ENCODE assay signal across 11 mouse cellular contexts in the genomic region with DNA sequence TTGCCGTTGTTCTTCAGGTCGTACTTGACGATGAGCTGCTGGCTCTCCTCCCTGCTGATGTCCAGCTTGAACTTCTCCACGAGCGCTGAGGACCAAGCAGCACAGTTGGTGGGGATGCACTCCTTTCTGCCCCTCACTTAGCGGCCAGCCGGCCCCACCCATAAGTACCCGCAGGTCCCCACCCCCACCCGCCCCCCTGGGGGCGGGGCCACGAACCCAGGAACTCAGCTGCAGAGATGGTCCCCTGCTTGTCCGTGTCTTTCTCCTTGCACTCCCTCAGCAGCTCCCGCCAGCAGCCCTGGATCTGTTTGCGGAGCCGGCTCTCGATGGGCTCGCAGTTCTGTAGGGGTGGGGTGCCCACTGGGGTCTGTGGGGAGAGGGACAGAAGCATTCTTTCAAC.
DNase-seq lines count a peak whose midpoint lies in the region; ATAC-seq and TF ChIP-seq lines count a peak whose summit lies in the region.
"Had no signal": no experiment of that assay in that cellular context is flagged by ENCODE, and none has a peak within 500 bp of the region (broad histone marks: within the 10 kb centered on the region; RNA-seq: fewer than 3 reads in every experiment).

No protein-coding gene starts in this region.

- no peaks in the 10 kb centered on the region for H3K36me3 ChIP-seq in heart, embryonic 10.5 days
- no peaks in the 10 kb centered on the region for H3K36me3 ChIP-seq in lung, embryonic 14.5 days (ENCODE audit: insufficient read depth)
- H3K36me3 ChIP-seq in forebrain, embryonic 15.5 days = no peaks in the 10 kb centered on the region

- H3K9me3 ChIP-seq in heart, embryonic 10.5 days = no peaks in the 10 kb centered on the region
- H3K9me3 ChIP-seq in lung, embryonic 14.5 days (ENCODE audit: low read depth, low read length) = no peaks in the 10 kb centered on the region
- H3K9me3 ChIP-seq in forebrain, embryonic 15.5 days = no peaks in the 10 kb centered on the region

- no peak overlapping the region for H3K27ac ChIP-seq in heart, embryonic 10.5 days
- no peak overlapping the region for H3K27ac ChIP-seq in lung, embryonic 14.5 days (ENCODE audit: low read depth)
- H3K27ac ChIP-seq in forebrain, embryonic 15.5 days (replicated peaks) = no peak overlapping the region

- 8% methylated on average over 17 of the region's 17 CpGs for WGBS in heart, embryonic 10.5 days
- 4% methylated on average over 17 of the region's 17 CpGs for WGBS in lung, embryonic 14.5 days
- 6% methylated on average over 17 of the region's 17 CpGs for WGBS in lung, adult 2 months
- 10% methylated on average over 17 of the region's 17 CpGs for WGBS in forebrain, embryonic 15.5 days

- no peak overlapping the region for H3K9ac ChIP-seq in lung, embryonic 14.5 days
- H3K9ac ChIP-seq in forebrain, embryonic 15.5 days (replicated peaks) = no peak overlapping the region

- H3K4me3 ChIP-seq in heart, embryonic 10.5 days = peak overlapping the region; percentile 27; the same call in 1 of the 2 replicates
- no peak overlapping the region for H3K4me3 ChIP-seq in lung, embryonic 14.5 days (ENCODE audit: low read depth, low read length)
- H3K4me3 ChIP-seq in lung, adult 2 months (replicated peaks; ENCODE audit: extremely low read depth, low read depth, low read length) = no peak overlapping the region
- H3K4me3 ChIP-seq in forebrain, embryonic 15.5 days = no peak overlapping the region

- DNase-seq in heart, embryonic 10.5 days (ENCODE audit: low spot score) = no peak
- DNase-seq in heart, adult 18-20 months = no peak
- peak; percentile 30 for DNase-seq in lung, embryonic 14.5 days
- no peak for DNase-seq in lung, adult 2 months
- DNase-seq in R1 (ENCODE audit: low read depth, low spot score) = peak; percentile 50
- DNase-seq in gastrocnemius, adult 8-10 months (ENCODE audit: low spot score in 2 of 2) = no peak
- DNase-seq in right cerebral cortex, postnatal 14 days = no peak
- DNase-seq: cerebellum, adult 9-10 months had no signal

- ATAC-seq in lung, embryonic 14.5 days (ENCODE audit: insufficient read depth) = no peak
- no peak for ATAC-seq in forebrain, embryonic 15.5 days (replicated peaks)
- ATAC-seq: Patski had no signal

- no peak for TF ChIP-seq CTCF in lung, embryonic 14.5 days (IDR thresholded peaks at IDR 0.05; ENCODE audit: low read depth)
- TF ChIP-seq CTCF in lung, adult 2 months (IDR thresholded peaks at IDR 0.05; ENCODE audit: insufficient read depth, low read length) = no peak

- TF ChIP-seq POLR2A in lung, adult 2 months (IDR thresholded peaks at IDR 0.05; ENCODE audit: borderline replicate concordance, extremely low read depth, low read depth, low read length) = no peak

- peaks cover 59% of the 10 kb centered on the region for H3K27me3 ChIP-seq in heart, embryonic 10.5 days (ENCODE audit: insufficient read depth, poor library complexity, severe bottlenecking)
- H3K27me3 ChIP-seq in lung, embryonic 14.5 days (ENCODE audit: insufficient read depth, low read length) = no peaks in the 10 kb centered on the region
- no peaks in the 10 kb centered on the region for H3K27me3 ChIP-seq in forebrain, embryonic 15.5 days

- peaks cover 6% of the 10 kb centered on the region for H3K4me1 ChIP-seq in heart, embryonic 10.5 days
- H3K4me1 ChIP-seq in lung, embryonic 14.5 days (ENCODE audit: insufficient read depth) = no peaks in the 10 kb centered on the region
- no peaks in the 10 kb centered on the region for H3K4me1 ChIP-seq in lung, adult 2 months (ENCODE audit: control insufficient read depth, insufficient read depth, low read length)
- no peaks in the 10 kb centered on the region for H3K4me1 ChIP-seq in forebrain, embryonic 15.5 days

- H3K4me2 ChIP-seq in lung, embryonic 14.5 days = peak overlapping the region; percentile 24; the same call in 1 of the 2 replicates
- H3K4me2 ChIP-seq in forebrain, embryonic 15.5 days (replicated peaks) = 0 out of 2 replicates have a peak overlapping the region, but pooled peaks have one; percentile 6
- H3K4me2 ChIP-seq: liver, embryonic 11.5 days had no signal

Comparison
In these comparisons a context has a peak if more than half of its experiments do, and no peak if none do; other contexts are left out.
1. DNase-seq: peak in lung, embryonic 14.5 days (single experiment) and R1 (single experiment); none in heart, embryonic 10.5 days (single experiment), heart, adult 18-20 months (0 of 2), lung, adult 2 months (single experiment), gastrocnemius, adult 8-10 months (0 of 2) and right cerebral cortex, postnatal 14 days (single experiment).